Mouse (Mus musculus) C2C12 (cell line): ENCODE results near the gene Fbxw9.

Source experiments
- CEBPB ChIP-seq: IDR thresholded peaks from one replicate; pipeline ENCODE4 v1.6.1; 2011; ENCODE audit warnings: low read depth, mild to moderate bottlenecking, control low read depth, moderate library complexity
- CTCF ChIP-seq: IDR thresholded peaks from one replicate; pipeline ENCODE4 v1.5.1; 2011; ENCODE audit not compliant: control insufficient read depth, insufficient read depth, insufficient read length
- FOSL1 ChIP-seq: IDR thresholded peaks from one replicate; pipeline ENCODE4 v1.8.0; 2011; ENCODE audit warnings: mild to moderate bottlenecking, low read length; ENCODE audit not compliant: poor library complexity, insufficient read depth, severe bottlenecking
- MAX ChIP-seq: IDR thresholded peaks from one replicate; pipeline ENCODE4 v1.6.1; 2011; ENCODE audit warnings: mild to moderate bottlenecking, control low read depth
- MYOD1 ChIP-seq: IDR thresholded peaks from one replicate; pipeline ENCODE4 v1.6.1; 2011; ENCODE audit warnings: low read depth; ENCODE audit not compliant: control insufficient read depth, insufficient read length
- MYOG ChIP-seq: IDR thresholded peaks from one replicate; pipeline ENCODE4 v1.6.1; 2011; ENCODE audit not compliant: control insufficient read depth, insufficient read length; ENCODE audit errors: extremely low read depth
- USF1 ChIP-seq: IDR thresholded peaks from one replicate; pipeline ENCODE4 v1.6.1; 2011; ENCODE audit warnings: low read depth, mild to moderate bottlenecking, control low read depth, moderate library complexity

DNA sequence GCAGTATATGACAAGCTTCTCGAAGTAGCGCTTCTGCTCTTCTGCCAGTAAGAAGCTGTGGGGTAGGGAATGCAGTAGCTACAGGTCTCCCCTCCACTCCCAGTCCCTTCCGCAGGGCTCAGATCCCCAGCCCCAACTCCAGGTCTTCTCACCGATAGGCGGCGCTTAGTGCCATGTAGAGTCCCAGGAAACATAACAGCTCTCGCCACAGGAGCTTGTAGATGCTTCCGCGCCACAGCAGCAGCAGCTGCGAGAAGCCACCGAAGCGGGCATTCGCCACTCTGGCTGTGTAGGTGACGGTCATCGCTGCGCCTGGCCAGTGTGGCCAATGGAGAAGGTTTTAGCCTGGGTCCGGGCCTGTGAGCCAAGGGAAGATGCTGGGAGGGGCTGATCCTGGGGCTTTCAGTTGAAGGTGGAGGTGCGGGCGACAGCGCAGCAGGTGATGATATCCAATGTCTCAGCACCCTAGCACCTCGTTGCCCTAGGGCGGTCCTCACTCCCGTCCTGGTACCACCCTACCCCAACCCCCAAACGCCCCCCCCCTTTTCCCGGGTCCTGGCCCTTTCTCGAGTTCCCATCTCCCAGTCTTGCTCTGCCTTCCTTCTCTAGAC is 46.5 kb upstream of the Fbxw9 start:
- TF ChIP-seq CTCF (peak; percentile 17), USF1 (no peak), MAX (no peak), FOSL1 (no peak), CEBPB (no peak), MYOD1 (no peak), MYOG (no peak)
